8 mouse cellular contexts compared by ENCODE assay signal in the genomic region with DNA sequence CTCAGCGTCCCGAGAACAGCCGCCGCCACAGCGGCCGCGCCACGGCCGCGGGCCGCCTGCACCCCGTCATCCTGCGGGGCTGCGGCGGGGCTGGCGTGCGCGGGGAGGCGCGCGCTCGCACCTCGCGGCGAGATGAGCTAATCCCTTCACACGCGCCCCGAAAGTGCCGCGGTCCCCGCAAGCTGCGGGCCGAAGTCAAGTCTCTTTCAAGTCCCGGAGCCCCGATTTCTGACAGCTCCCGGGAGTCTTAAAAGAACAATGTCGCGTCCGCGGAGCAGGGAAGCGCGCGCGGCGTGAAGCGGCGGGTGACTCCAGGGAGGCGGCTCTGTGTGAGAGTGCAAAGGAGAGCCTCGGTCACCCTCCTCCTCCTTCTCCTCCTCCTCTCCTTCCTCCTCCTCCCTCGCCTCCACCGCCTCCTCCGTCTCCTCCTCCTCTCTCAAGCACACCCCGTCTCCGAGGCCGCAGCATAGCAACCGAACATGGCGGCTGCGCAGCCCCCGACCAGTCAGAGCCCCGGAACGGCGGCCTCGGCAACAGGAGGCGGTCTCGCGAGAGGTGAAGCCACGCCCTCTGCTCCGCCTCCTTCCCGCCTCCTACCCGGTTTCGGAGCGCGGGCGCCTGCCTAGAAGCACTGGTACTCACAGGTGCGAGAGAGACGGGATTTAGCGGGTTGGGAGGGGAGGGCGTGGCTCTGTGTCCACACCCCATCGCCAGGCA. TPM values are rescaled to one million over a fixed set of nuclear protein-coding genes. Genes with fewer than 3 reads are reported as not detected.
A peak's percentile ranks its signal among the peaks of the same experiment; 100 is the strongest.
DNase-seq lines count a peak whose midpoint lies in the region; ATAC-seq lines count a peak whose summit lies in the region.

A gene (minus strand): TSS at position 579 of the 717 bp plus-strand sequence.

- DNase-seq in adrenal gland, adult (ENCODE audit: inconsistent age in 2 of 2, low spot score in 1 of 2), result peak; percentile 99 to 100
- DNase-seq in embryo, embryonic 10.5 days (ENCODE audit: low spot score), result peak; percentile 99
- peak; percentile 98 for DNase-seq in gastrocnemius, postnatal 14 days
- peak; percentile 97 to 99 for DNase-seq in left cerebral cortex, postnatal 10 days (ENCODE audit: extremely low spot score in 1 of 2, low spot score in 2 of 2)
- DNase-seq in right cerebral cortex, postnatal 25 days, result peak; percentile 98
- DNase-seq in urinary bladder, postnatal 4 days (ENCODE audit: low spot score in 2 of 2), result peak; percentile 97 to 98

- ATAC-seq in inflammation-experienced regulatory T-cells, adult 6 months, result peak; percentile 97
- peak; percentile 99 for ATAC-seq in megakaryocyte-erythroid progenitor cell, adult 5-6 weeks (replicated peaks; ENCODE audit: low FRiP score, low TSS enrichment, poor library complexity, severe bottlenecking)

- intact Hi-C loops in gastrocnemius, postnatal 14 days (cut with DNase I; ENCODE audit: low total_unique reads), result loop anchor here (5.0 kb wide), 1 partner anchor 55 kb away; no protein-coding TSS in a partner anchor
- intact Hi-C loops in left cerebral cortex, postnatal 10 days (cut with DNase I), result loop anchor here (5.0 kb wide), 2 partner anchors 40 to 60 kb away; no protein-coding TSS in a partner anchor

RNA-seq across cellular contexts. Expression of the gene that starts here (rescaled TPM):
- 10 to 100 TPM; 19.2 to 28.4 TPM for total RNA-seq in gastrocnemius, postnatal 14 days (2021)
- polyA plus RNA-seq in inflammation-experienced regulatory T-cells, adult 6 months (2017; shearing (Covaris generic)), result 10 to 100 TPM in 1 of 3 experiments, 1 to 10 TPM in 2; 3.8 to 13.3 (median 6.7) TPM
- 10 to 100 TPM; 46.2 to 54.6 TPM for total RNA-seq in left cerebral cortex, postnatal 10 days (2021)
- total RNA-seq in megakaryocyte-erythroid progenitor cell, adult 5-6 weeks (2014; fragmentation: Nextera tagmentation), result 21.0 and 26.4 TPM in 2 replicates
- 10.1 and 13.9 TPM in 2 replicates for total RNA-seq in megakaryocyte-erythroid progenitor cell, adult 5-6 weeks (2017)

Comparison
In these comparisons a context has a peak if more than half of its experiments do, and no peak if none do; other contexts are left out.
1. Peak in every context shown above with its lines: DNase-seq and ATAC-seq.